Mouse (Mus musculus): ENCODE results near the gene Dpf1.

DNA sequence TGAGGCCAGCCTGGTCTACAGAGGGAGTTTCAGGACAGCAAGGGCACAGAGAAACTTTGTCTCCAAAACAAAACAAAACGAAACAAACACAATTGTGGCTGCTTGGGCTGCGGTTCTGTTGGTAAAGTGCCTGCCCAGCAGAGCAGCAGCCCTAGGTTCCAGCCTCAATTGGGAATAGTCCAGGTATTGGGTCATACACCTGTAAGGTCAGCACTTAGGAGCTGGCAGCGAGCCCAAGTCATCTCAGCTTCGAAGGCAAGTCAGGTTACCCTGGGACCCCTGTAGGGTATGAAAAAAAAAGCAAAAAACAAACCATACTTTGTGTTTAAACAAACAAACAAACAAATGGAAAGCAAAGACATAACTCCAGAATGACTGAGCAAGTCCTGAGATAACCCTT is 47.9 kb upstream of the Dpf1 start:
- TF ChIP-seq CTCF (IDR thresholded peaks at IDR 0.05; ENCODE audit: low read depth, low read length) (no peak), POLR2A (IDR thresholded peaks at IDR 0.05; ENCODE audit: borderline replicate concordance, low read depth, low read length) (no peak)
